Mouse (Mus musculus) ES-Bruce4 (cell line): ENCODE measurements around the gene Cubn.

ENCODE experiments used
- CTCF ChIP-seq: IDR thresholded peaks from one replicate; pipeline ENCODE4 v1.8.1; 2011; ENCODE audit warnings: low read depth, low read length
- POLR2A ChIP-seq: IDR thresholded peaks from one replicate; pipeline ENCODE4 v1.8.1; 2011; ENCODE audit warnings: low read length; ENCODE audit not compliant: insufficient read depth

DNA sequence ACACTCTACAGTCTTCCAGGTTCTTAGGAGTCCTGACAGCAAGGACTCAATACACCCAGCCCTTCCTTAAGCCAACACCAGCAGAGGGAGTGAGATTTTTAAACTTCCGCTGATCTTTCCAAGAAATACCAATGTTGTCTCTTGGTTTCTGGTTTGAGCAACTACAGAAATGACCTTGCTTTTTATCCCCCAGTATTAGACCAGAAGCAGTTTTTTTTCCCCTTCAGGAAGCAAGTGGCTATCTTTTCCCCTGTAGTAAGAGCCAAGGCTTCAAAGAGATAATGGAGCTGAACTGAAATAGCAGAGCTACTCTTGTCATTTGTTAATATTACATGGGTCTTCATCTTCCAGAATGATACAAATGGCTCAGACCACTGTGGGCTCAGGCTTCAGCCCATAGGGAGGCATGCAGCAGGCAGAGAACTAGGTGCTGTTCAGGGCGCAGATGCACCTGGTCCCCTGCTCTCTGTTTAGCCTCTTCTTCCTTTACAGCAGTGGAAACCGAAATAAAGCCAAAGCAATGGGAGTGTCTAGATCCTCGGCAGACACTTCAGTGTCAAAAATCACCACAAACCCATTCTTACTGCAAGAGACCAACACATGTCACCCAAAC, 222.8 kb downstream of the Cubn start:
- TF ChIP-seq POLR2A = no peak
- TF ChIP-seq CTCF = no peak
